Mouse (Mus musculus) left cerebral cortex, adult 9 months (tissue): ENCODE data around the gene Ppp4r3a.

Experiments
- DNase-seq, 2 experiments: peaks; one replicate each; pipeline ENCODE4 v3.0.0; 2022; ENCODE audit warnings: low spot score in 2 of 2

The Ppp4r3a gene

GRCm38 (mm10) chr12:101012197-101013077 is 71.1 kb downstream of the Ppp4r3a start:
- no peak for DNase-seq

GRCm38 (mm10) chr12:101011017-101011416 is 72.5 kb downstream of the Ppp4r3a start:
- DNase-seq = no peak

DNA sequence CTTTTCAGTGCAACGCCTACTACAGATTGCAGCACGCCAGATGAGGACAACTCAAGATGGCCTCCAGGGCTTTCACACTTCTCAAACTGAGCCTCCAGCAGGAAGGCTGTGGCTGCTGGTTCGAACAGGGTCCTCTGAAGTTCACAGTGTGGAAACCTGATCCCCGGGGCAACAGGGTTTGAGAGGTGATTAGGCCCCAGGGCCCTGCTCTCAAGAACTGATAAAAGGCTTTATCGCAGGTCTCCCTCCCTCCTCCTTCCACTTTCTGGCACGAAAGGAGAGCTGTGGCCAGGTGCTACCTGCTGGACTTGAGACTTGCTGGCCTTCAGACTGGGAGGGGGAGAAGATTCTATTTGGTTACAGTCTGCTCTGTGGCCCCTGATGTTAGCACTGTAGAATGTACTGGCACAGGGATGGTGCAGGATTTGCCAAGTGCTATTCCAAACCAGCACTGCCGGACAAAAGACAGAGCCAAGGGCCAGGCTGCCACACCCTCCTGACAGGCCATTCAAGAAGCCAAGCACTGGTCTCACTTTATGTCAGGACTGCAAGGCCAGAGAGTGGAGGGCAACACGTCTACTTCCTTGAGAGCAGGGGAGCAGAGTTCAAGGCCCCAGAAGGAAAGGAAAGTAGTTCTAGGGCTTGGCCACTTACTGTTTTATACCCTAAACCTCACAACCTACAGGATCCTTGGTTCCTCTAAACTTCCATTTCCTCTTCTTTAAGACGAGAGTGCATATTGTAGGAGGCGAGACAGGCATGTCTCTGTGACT is 73.2 kb downstream of the Ppp4r3a start:
- no peak for DNase-seq

- DNase-seq = no peak
Measured at GRCm38 (mm10) chr12:101009225-101009624, 74.3 kb downstream of the Ppp4r3a start.

GRCm38 (mm10) chr12:101008648-101009047 is 74.9 kb downstream of the Ppp4r3a start:
- no peak for DNase-seq

- peak; percentile 66 to 72 for DNase-seq
Measured at GRCm38 (mm10) chr12:101007968-101008481, 75.5 kb downstream of the Ppp4r3a start.

DNA sequence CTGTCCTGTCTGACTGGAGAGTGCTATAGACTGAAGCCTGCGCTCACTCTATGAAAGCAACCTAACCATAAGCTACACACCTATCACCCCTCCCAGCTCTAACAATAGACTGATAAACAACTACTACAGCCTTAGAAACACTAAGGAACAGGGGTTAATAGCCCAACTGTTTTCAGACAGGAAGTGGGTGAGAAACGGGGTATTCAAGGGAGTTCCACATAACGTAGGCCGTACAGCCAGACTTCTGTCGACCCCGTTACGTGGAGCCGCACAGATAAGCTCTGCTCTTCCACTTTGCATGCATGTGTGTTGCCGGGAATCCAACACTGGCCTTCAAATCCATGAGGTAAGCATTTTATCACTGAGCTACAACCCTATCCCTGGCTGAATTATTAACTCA is 76.1 kb downstream of the Ppp4r3a start:
- no peak for DNase-seq

- no peak for DNase-seq
Measured at GRCm38 (mm10) chr12:101005665-101006420, 77.7 kb downstream of the Ppp4r3a start.

- no peak for DNase-seq
Measured at GRCm38 (mm10) chr12:101004982-101005381, 78.5 kb downstream of the Ppp4r3a start.

DNA sequence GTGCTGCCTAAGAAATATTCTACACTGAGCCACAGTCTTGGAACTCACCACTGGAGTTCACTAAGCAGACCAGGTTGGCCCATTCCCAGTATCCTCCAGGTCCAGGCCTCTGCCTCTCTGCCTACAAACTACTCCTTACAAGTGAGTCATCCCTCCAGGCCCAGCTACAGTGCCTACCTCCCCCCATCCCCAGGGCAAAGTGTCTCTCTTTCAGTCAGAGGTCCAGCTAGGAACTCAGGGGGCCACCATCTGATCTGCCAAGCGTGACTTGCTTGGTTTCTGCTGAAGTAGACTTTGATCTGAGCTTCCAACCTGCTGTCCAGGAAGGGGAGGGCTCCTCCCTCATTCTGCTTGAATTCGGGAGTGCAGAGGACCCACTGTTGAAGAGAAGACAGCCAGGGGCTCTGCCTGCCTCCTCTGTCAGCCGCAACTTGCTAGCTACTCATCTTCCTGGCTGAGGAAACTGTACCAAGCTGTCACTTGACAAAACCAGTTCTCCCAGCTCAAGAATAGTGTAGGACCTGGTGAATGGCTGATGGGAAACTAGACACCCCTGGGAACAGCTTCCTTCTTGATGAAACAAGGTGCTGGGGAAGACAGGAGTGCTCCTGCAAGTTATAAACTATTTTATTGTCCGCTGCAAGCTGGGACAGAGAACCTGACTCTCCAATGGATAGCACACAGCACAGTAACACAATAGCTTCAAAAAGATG is 80.5 kb downstream of the Ppp4r3a start:
- no peak for DNase-seq

GRCm38 (mm10) chr12:100999061-100999954 is 84.2 kb downstream of the Ppp4r3a start:
- DNase-seq = no peak

GRCm38 (mm10) chr12:100998564-100998962 is 84.9 kb downstream of the Ppp4r3a start:
- no peak for DNase-seq

GRCm38 (mm10) chr12:100997830-100998563 is 85.5 kb downstream of the Ppp4r3a start:
- no peak for DNase-seq

GRCm38 (mm10) chr12:100996378-100996898 is 87.1 kb downstream of the Ppp4r3a start:
- peak in 1 of 2 experiments; percentile 56 for DNase-seq

- DNase-seq = no peak
Measured at GRCm38 (mm10) chr12:100995607-100996377, 87.7 kb downstream of the Ppp4r3a start.

GRCm38 (mm10) chr12:100994140-100995015 is 89.1 kb downstream of the Ppp4r3a start:
- DNase-seq = no peak

GRCm38 (mm10) chr12:100993146-100993545 is 90.4 kb downstream of the Ppp4r3a start:
- no peak for DNase-seq
